Mouse (Mus musculus): ENCODE measurements around the gene Psmd9.

DNA sequence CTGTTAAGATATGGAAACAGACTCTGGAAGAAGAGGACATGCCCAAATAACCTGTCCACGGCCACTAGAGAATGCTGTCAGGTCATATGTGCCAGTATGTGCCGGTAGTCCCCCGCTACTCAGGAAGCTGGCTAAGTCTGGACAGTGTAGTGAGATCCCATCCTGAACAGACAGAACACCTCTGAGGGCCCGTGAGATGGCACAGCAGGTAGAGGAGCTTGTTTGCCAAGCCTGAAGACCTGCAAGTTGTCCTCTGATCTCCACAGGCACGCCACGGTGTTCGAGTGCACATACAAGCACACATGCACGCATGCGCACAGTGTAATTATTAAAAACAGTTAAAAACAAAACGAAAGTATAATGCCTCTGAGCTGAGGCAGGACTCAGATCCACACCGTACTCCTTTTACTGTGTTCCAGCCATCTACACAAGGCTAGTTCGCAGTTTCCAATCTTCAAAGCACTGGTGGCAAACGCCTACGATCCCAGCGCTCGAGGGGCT, 26.3 kb downstream of the Psmd9 start:
- TF ChIP-seq CTCF (IDR thresholded peaks at IDR 0.05; ENCODE audit: extremely low read depth, insufficient read length, insufficient replicate concordance, low read depth, low read length) = no peak
- TF ChIP-seq POLR2A (IDR thresholded peaks at IDR 0.05; ENCODE audit: low read depth, low read length) = no peak

Data from small intestine, adult 2 months (tissue).